Mouse (Mus musculus) right cerebral cortex, postnatal 14 days (tissue): Measurements from ENCODE around the gene Tbc1d1.
"Not testable (repeated sequence)": the region's sequence is repeated elsewhere in the genome, so short reads cannot be mapped to it uniquely, and the experiment has no call there.

Experiments
- DNase-seq: peaks from one replicate; pipeline ENCODE4 v3.0.0; 2022

The Tbc1d1 gene

GRCm38 (mm10) chr5:64325741-64326355, 169.7 kb downstream of the Tbc1d1 start:
- DNase-seq = no peak

GRCm38 (mm10) chr5:64326427-64327181, 170.5 kb downstream of the Tbc1d1 start:
- DNase-seq = no peak

- DNase-seq = no peak
Observed at GRCm38 (mm10) chr5:64327212-64327902, 171.3 kb downstream of the Tbc1d1 start.

GRCm38 (mm10) chr5:64336767-64337408, 180.8 kb downstream of the Tbc1d1 start:
- DNase-seq = peak; percentile 69

GRCm38 (mm10) chr5:64338795-64339194, 182.7 kb downstream of the Tbc1d1 start:
- not testable (repeated sequence) for DNase-seq

- no peak for DNase-seq
Observed at GRCm38 (mm10) chr5:64340366-64340765, 184.3 kb downstream of the Tbc1d1 start.

GRCm38 (mm10) chr5:64341671-64342070, 185.6 kb downstream of the Tbc1d1 start:
- DNase-seq = no peak

- no peak for DNase-seq
Observed at GRCm38 (mm10) chr5:64342138-64342537, 186.0 kb downstream of the Tbc1d1 start.

- no peak for DNase-seq
Observed at GRCm38 (mm10) chr5:64343972-64344700, 188.0 kb downstream of the Tbc1d1 start.

- DNase-seq = no peak
Observed at GRCm38 (mm10) chr5:64345181-64345735, 189.2 kb downstream of the Tbc1d1 start.

- no peak for DNase-seq
Observed at GRCm38 (mm10) chr5:64345761-64346160, 189.7 kb downstream of the Tbc1d1 start.

- no peak for DNase-seq
Observed at GRCm38 (mm10) chr5:64346343-64346885, 190.3 kb downstream of the Tbc1d1 start.

GRCm38 (mm10) chr5:64348166-64348565, 192.1 kb downstream of the Tbc1d1 start:
- no peak for DNase-seq

GRCm38 (mm10) chr5:64348780-64349179, 192.7 kb downstream of the Tbc1d1 start:
- no peak for DNase-seq

GRCm38 (mm10) chr5:64351968-64352367, 195.9 kb downstream of the Tbc1d1 start:
- no peak for DNase-seq

GRCm38 (mm10) chr5:64358639-64359584, 202.8 kb downstream of the Tbc1d1 start:
- no peak for DNase-seq

- DNase-seq = no peak
Observed at GRCm38 (mm10) chr5:64360147-64360875, 204.2 kb downstream of the Tbc1d1 start.

GRCm38 (mm10) chr5:64360876-64361268, 204.8 kb downstream of the Tbc1d1 start:
- DNase-seq = not testable (repeated sequence)

- no peak for DNase-seq
Observed at GRCm38 (mm10) chr5:64363859-64364406, 207.8 kb downstream of the Tbc1d1 start.
